Mouse (Mus musculus): Measurements from ENCODE around the gene St14.

DNA sequence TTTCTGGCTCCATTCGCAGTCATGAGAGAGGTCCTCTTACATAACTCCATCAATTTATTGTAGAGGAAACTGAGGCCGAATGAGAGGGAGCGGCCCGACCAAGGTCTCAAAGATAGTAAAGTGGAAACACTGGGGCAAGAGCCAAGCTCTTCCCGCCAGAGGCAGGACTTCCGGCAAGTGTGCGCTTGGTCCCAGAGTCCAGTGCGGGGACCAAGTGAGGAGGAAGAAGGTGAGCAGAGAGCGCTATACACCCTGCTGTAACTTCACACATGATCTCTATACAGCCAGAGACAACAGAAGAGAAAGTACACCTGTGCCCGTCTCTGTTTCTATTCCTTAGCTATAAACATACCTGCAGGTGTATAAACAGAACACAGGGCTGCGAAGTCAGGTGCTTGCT, 14.6 kb downstream of the St14 start:
- TF ChIP-seq RAD21 (IDR thresholded peaks at IDR 0.05; ENCODE audit: low read depth, low read length) (no peak), POLR2A (IDR thresholded peaks at IDR 0.05; ENCODE audit: control insufficient read depth in 1 of 2, insufficient read depth in 1 of 2, low read depth in 1 of 2, low read length in 2 of 2, poor library complexity in 1 of 2) (no peak), CTCF (IDR thresholded peaks at IDR 0.05 in 2 of 3, conservative IDR thresholded peaks at IDR 0.05 in 1 of 3; ENCODE audit: control insufficient read depth in 1 of 3, insufficient read depth in 1 of 3, low read depth in 2 of 3, low read length in 3 of 3, poor library complexity in 1 of 3, severe bottlenecking in 1 of 3) (no peak), POLR2AphosphoS5 (IDR thresholded peaks at IDR 0.05; ENCODE audit: borderline replicate concordance, low read depth, low read length) (no peak), ETS1 (IDR thresholded peaks at IDR 0.05; ENCODE audit: low read depth, low read length) (no peak), MYC (IDR thresholded peaks at IDR 0.05; ENCODE audit: low read depth, low read length) (no peak), KAT2A (conservative IDR thresholded peaks at IDR 0.05; ENCODE audit: low read depth, low read length) (no peak), NRF1 (IDR thresholded peaks at IDR 0.05; ENCODE audit: insufficient read depth, low read depth, low read length, poor library complexity, severe bottlenecking) (no peak)

Data from MEL (cell line).